Mouse (Mus musculus): ENCODE measurements around the gene Dock6. TPM values are rescaled to one million over a fixed set of nuclear protein-coding genes. Genes with fewer than 3 reads are reported as not detected.

The Dock6 gene
- polyA plus RNA-seq, 1 experiment from 2014 or later = 41.8 TPM

GRCm38 (mm10) chr9:21754003-21754402 lies 98.4 kb downstream of the Dock6 start:
- Histone ChIP-seq H3K27me3 (replicated peaks) (no peaks in the 10 kb centered on the region), H3K9me3 (no peaks in the 10 kb centered on the region), H3K4me1 (peaks cover 21% of the 10 kb centered on the region), H3K27ac (peak overlapping the region; percentile 31), H3K4me3 (replicated peaks) (no peak overlapping the region), H3K4me2 (no peak overlapping the region), H3K9ac (no peak overlapping the region), H3K36me3 (peaks cover 21% of the 10 kb centered on the region; the same call in 1 of the 2 replicates)
- 63% methylated on average over 2 of the region's 2 CpGs for WGBS
- ATAC-seq (ENCODE audit: insufficient read depth, low FRiP score, low read depth) = 0 out of 2 replicates have a peak, but pooled peaks have one; percentile 29

- no peak; the same call in 1 of the 2 replicates for ATAC-seq (ENCODE audit: insufficient read depth, low FRiP score, low read depth)
- 45% methylated on average over 10 of the region's 10 CpGs for WGBS
- Histone ChIP-seq H3K27me3 (replicated peaks) (no peaks in the 10 kb centered on the region), H3K9ac (no peak overlapping the region; the same call in 1 of the 2 replicates), H3K9me3 (no peaks in the 10 kb centered on the region), H3K36me3 (peaks cover 26% of the 10 kb centered on the region; the same call in 1 of the 2 replicates), H3K4me2 (no peak overlapping the region), H3K27ac (peak overlapping the region; percentile 71; the same call in 1 of the 2 replicates), H3K4me1 (peaks cover 17% of the 10 kb centered on the region), H3K4me3 (replicated peaks) (no peak overlapping the region)
These were observed 100.1 kb downstream of the Dock6 start for GRCm38 (mm10) chr9:21752252-21752792.

GRCm38 (mm10) chr9:21751347-21751746 lies 101.1 kb downstream of the Dock6 start:
- H3K4me2 ChIP-seq = no peak overlapping the region
- no peak overlapping the region for H3K27ac ChIP-seq
- peaks cover 28% of the 10 kb centered on the region for H3K36me3 ChIP-seq
- WGBS = 64% methylated on average over 6 of the region's 6 CpGs
- no peak for ATAC-seq (ENCODE audit: insufficient read depth, low FRiP score, low read depth)
- H3K4me3 ChIP-seq (replicated peaks) = no peak overlapping the region
- H3K27me3 ChIP-seq (replicated peaks) = no peaks in the 10 kb centered on the region
- peaks cover 17% of the 10 kb centered on the region for H3K4me1 ChIP-seq
- H3K9me3 ChIP-seq = no peaks in the 10 kb centered on the region
- H3K9ac ChIP-seq = no peak overlapping the region

GRCm38 (mm10) chr9:21750370-21750769 lies 102.1 kb downstream of the Dock6 start:
- no peak overlapping the region for H3K4me3 ChIP-seq (replicated peaks)
- no peak for ATAC-seq (ENCODE audit: insufficient read depth, low FRiP score, low read depth)
- H3K9ac ChIP-seq = no peak overlapping the region
- peaks cover 30% of the 10 kb centered on the region for H3K36me3 ChIP-seq
- 79% methylated on average over 3 of the region's 3 CpGs for WGBS
- H3K27me3 ChIP-seq (replicated peaks) = no peaks in the 10 kb centered on the region
- H3K4me2 ChIP-seq = no peak overlapping the region
- H3K4me1 ChIP-seq = peaks cover 17% of the 10 kb centered on the region
- no peak overlapping the region; the same call in 1 of the 2 replicates for H3K27ac ChIP-seq
- H3K9me3 ChIP-seq = no peaks in the 10 kb centered on the region

Small RNA genes within 50 kb of the gene (microRNA-seq; reads per million reads assigned to microRNA genes)
- gene Mir7083 = 6.8 reads per million, percentile 21 among the genes with 10 or more reads in this experiment

Other genes starting within 250 kb of the Dock6 start
- gene Smarca4, start 236.5 kb downstream of the Dock6 start, polyA plus RNA-seq (2015; fragmentation: Nextera tagmentation; extraction: Ambion mirVana) = 68.7 and 74.3 TPM in 2 replicates
- gene Ldlr, start 129.2 kb downstream of the Dock6 start, polyA plus RNA-seq (2015; fragmentation: Nextera tagmentation; extraction: Ambion mirVana) = 53.8 and 61.0 TPM in 2 replicates
- 110 and 119 TPM in 2 replicates for gene Spc24, start 92.3 kb downstream of the Dock6 start, polyA plus RNA-seq (2015; fragmentation: Nextera tagmentation; extraction: Ambion mirVana)
- gene Kank2, start 53.9 kb downstream of the Dock6 start, polyA plus RNA-seq (2015; fragmentation: Nextera tagmentation; extraction: Ambion mirVana) = 21.1 and 22.7 TPM in 2 replicates
- gene Angptl8, start 17.1 kb downstream of the Dock6 start, polyA plus RNA-seq (2015; fragmentation: Nextera tagmentation; extraction: Ambion mirVana) = 5.9 and 8.1 TPM in 2 replicates
- gene Rab3d, start 65.6 kb upstream of the Dock6 start, polyA plus RNA-seq (2015; fragmentation: Nextera tagmentation; extraction: Ambion mirVana) = 72.0 and 75.8 TPM in 2 replicates
- 4.4 and 5.2 TPM in 2 replicates for gene Ccdc159, start 74.8 kb upstream of the Dock6 start, polyA plus RNA-seq (2015; fragmentation: Nextera tagmentation; extraction: Ambion mirVana)
- 70.7 and 74.5 TPM in 2 replicates for gene Tmem205, start 74.9 kb upstream of the Dock6 start, polyA plus RNA-seq (2015; fragmentation: Nextera tagmentation; extraction: Ambion mirVana)
- gene Plppr2, start 84.4 kb upstream of the Dock6 start, polyA plus RNA-seq (2015; fragmentation: Nextera tagmentation; extraction: Ambion mirVana) = 7.9 and 8.1 TPM in 2 replicates
- gene Swsap1, start 103.1 kb upstream of the Dock6 start, polyA plus RNA-seq (2015; fragmentation: Nextera tagmentation; extraction: Ambion mirVana) = 6.2 and 6.6 TPM in 2 replicates
- gene Epor, start 110.9 kb upstream of the Dock6 start, polyA plus RNA-seq (2015; fragmentation: Nextera tagmentation; extraction: Ambion mirVana) = 8.5 and 14.7 TPM in 2 replicates
- 5.0 TPM in 2 replicates for gene Rgl3, start 136.8 kb upstream of the Dock6 start, polyA plus RNA-seq (2015; fragmentation: Nextera tagmentation; extraction: Ambion mirVana)
- 0.32 and 0.45 TPM in 2 replicates for gene Ccdc151, start 150.0 kb upstream of the Dock6 start, polyA plus RNA-seq (2015; fragmentation: Nextera tagmentation; extraction: Ambion mirVana)
- 105 and 113 TPM in 2 replicates for gene Prkcsh, start 150.2 kb upstream of the Dock6 start, polyA plus RNA-seq (2015; fragmentation: Nextera tagmentation; extraction: Ambion mirVana)
- gene Elavl3, start 199.4 kb upstream of the Dock6 start, polyA plus RNA-seq (2015; fragmentation: Nextera tagmentation; extraction: Ambion mirVana) = 2.8 TPM in 2 replicates
- gene Gm49318, start 218.6 kb upstream of the Dock6 start, polyA plus RNA-seq (2015; fragmentation: Nextera tagmentation; extraction: Ambion mirVana) = not detected in 2 replicates
- gene Zfp653, start 218.7 kb upstream of the Dock6 start, polyA plus RNA-seq (2015; fragmentation: Nextera tagmentation; extraction: Ambion mirVana) = 12.6 and 14.1 TPM in 2 replicates
- gene Ecsit, start 232.8 kb upstream of the Dock6 start, polyA plus RNA-seq (2015; fragmentation: Nextera tagmentation; extraction: Ambion mirVana) = 40.4 and 42.8 TPM in 2 replicates
- gene Cnn1, start 246.6 kb upstream of the Dock6 start, polyA plus RNA-seq (2015; fragmentation: Nextera tagmentation; extraction: Ambion mirVana) = 403 and 444 TPM in 2 replicates

All from stomach, embryonic 15.5 days (tissue).